Mouse (Mus musculus): ENCODE measurements around the gene Wdr11. TPM values are rescaled to one million over a fixed set of nuclear protein-coding genes. Genes with fewer than 3 reads are reported as not detected.

Gene Wdr11
- 44.2 and 44.7 TPM in 2 replicates for polyA plus RNA-seq (2014; fragmentation: Nextera tagmentation; extraction: Ambion mirVana)

GRCm38 (mm10) chr7:129591371-129592131, at the start of gene Wdr11:
TSS of gene Wdr11 (plus strand) at chr7:129591863.
- H3K36me3 ChIP-seq (ENCODE audit: control insufficient read depth, insufficient read depth, low read length) = peaks cover 3% of the 10 kb centered on the region; the same call in 1 of the 2 replicates
- peak within 1 kb of the TSS; percentile 41 for H3K4me2 ChIP-seq (ENCODE audit: low read depth, severe bottlenecking)
- peak within 1 kb of the TSS; percentile 86 for H3K9ac ChIP-seq (ENCODE audit: low read length)
- ATAC-seq (ENCODE audit: insufficient number of reproducible peaks, low FRiP score, low TSS enrichment, low read depth) = peak; percentile 86
- no peaks in the 10 kb centered on the region for H3K4me1 ChIP-seq (ENCODE audit: control insufficient read depth, insufficient read depth, low read length)
- DNase-seq (ENCODE audit: low spot score) = peak; percentile 82
- peak within 1 kb of the TSS; percentile 71 for H3K4me3 ChIP-seq (ENCODE audit: low read depth, low read length)
- H3K27ac ChIP-seq (replicated peaks; ENCODE audit: low read depth, low read length) = peak within 1 kb of the TSS; percentile 82
- no peaks in the 10 kb centered on the region for H3K27me3 ChIP-seq (ENCODE audit: control insufficient read depth, insufficient read depth, low read length)
- WGBS = 3% methylated on average over 37 of the region's 37 CpGs
- H3K9me3 ChIP-seq (ENCODE audit: control insufficient read depth, low read length) = no peaks in the 10 kb centered on the region

GRCm38 (mm10) chr7:129567541-129567940, 24.1 kb upstream of the Wdr11 start:
- no peak for DNase-seq (ENCODE audit: low spot score)

GRCm38 (mm10) chr7:129568338-129568737, 23.3 kb upstream of the Wdr11 start:
- Histone ChIP-seq H3K4me1 (ENCODE audit: control insufficient read depth, insufficient read depth, low read length) (no peaks in the 10 kb centered on the region), H3K27ac (replicated peaks; ENCODE audit: low read depth, low read length) (no peak overlapping the region), H3K36me3 (ENCODE audit: control insufficient read depth, insufficient read depth, low read length) (no peaks in the 10 kb centered on the region), H3K4me2 (ENCODE audit: low read depth, severe bottlenecking) (no peak overlapping the region), H3K4me3 (ENCODE audit: low read depth, low read length) (no peak overlapping the region), H3K9me3 (ENCODE audit: control insufficient read depth, low read length) (no peaks in the 10 kb centered on the region), H3K27me3 (ENCODE audit: control insufficient read depth, insufficient read depth, low read length) (no peaks in the 10 kb centered on the region), H3K9ac (ENCODE audit: low read length) (no peak overlapping the region)
- 77% methylated on average over 2 of the region's 2 CpGs for WGBS
- ATAC-seq (ENCODE audit: insufficient number of reproducible peaks, low FRiP score, low TSS enrichment, low read depth) = no peak
- DNase-seq (ENCODE audit: low spot score) = no peak

More at GRCm38 (mm10) chr7:129567541-129567940, 24.1 kb upstream of the Wdr11 start:
- whole genome bisulfite sequencing = 84% methylated on average over 1 of the region's 1 CpGs
- Histone ChIP-seq H3K4me1 (ENCODE audit: control insufficient read depth, insufficient read depth, low read length) (no peaks in the 10 kb centered on the region), H3K9me3 (ENCODE audit: control insufficient read depth, low read length) (no peaks in the 10 kb centered on the region), H3K9ac (ENCODE audit: low read length) (no peak overlapping the region), H3K27ac (replicated peaks; ENCODE audit: low read depth, low read length) (no peak overlapping the region), H3K4me2 (ENCODE audit: low read depth, severe bottlenecking) (no peak overlapping the region), H3K36me3 (ENCODE audit: control insufficient read depth, insufficient read depth, low read length) (no peaks in the 10 kb centered on the region), H3K4me3 (ENCODE audit: low read depth, low read length) (no peak overlapping the region), H3K27me3 (ENCODE audit: control insufficient read depth, insufficient read depth, low read length) (no peaks in the 10 kb centered on the region)
- no peak for ATAC-seq (ENCODE audit: insufficient number of reproducible peaks, low FRiP score, low TSS enrichment, low read depth)

GRCm38 (mm10) chr7:129574471-129574870, 17.2 kb upstream of the Wdr11 start:
- Histone ChIP-seq H3K4me3 (ENCODE audit: low read depth, low read length) (no peak overlapping the region), H3K4me2 (ENCODE audit: low read depth, severe bottlenecking) (no peak overlapping the region), H3K27me3 (ENCODE audit: control insufficient read depth, insufficient read depth, low read length) (no peaks in the 10 kb centered on the region), H3K36me3 (ENCODE audit: control insufficient read depth, insufficient read depth, low read length) (no peaks in the 10 kb centered on the region), H3K9me3 (ENCODE audit: control insufficient read depth, low read length) (no peaks in the 10 kb centered on the region), H3K9ac (ENCODE audit: low read length) (no peak overlapping the region), H3K27ac (replicated peaks; ENCODE audit: low read depth, low read length) (no peak overlapping the region), H3K4me1 (ENCODE audit: control insufficient read depth, insufficient read depth, low read length) (no peaks in the 10 kb centered on the region)
- WGBS = 75% methylated on average over 4 of the region's 4 CpGs
- ATAC-seq (ENCODE audit: insufficient number of reproducible peaks, low FRiP score, low TSS enrichment, low read depth) (no peak), DNase-seq (ENCODE audit: low spot score) (no peak)

GRCm38 (mm10) chr7:129575110-129575784, 16.4 kb upstream of the Wdr11 start:
- Histone ChIP-seq H3K9ac (ENCODE audit: low read length) (no peak overlapping the region), H3K27ac (replicated peaks; ENCODE audit: low read depth, low read length) (no peak overlapping the region), H3K27me3 (ENCODE audit: control insufficient read depth, insufficient read depth, low read length) (no peaks in the 10 kb centered on the region), H3K4me1 (ENCODE audit: control insufficient read depth, insufficient read depth, low read length) (no peaks in the 10 kb centered on the region), H3K4me3 (ENCODE audit: low read depth, low read length) (no peak overlapping the region), H3K4me2 (ENCODE audit: low read depth, severe bottlenecking) (no peak overlapping the region), H3K36me3 (ENCODE audit: control insufficient read depth, insufficient read depth, low read length) (no peaks in the 10 kb centered on the region), H3K9me3 (ENCODE audit: control insufficient read depth, low read length) (no peaks in the 10 kb centered on the region)
- WGBS = 16% methylated on average over 7 of the region's 7 CpGs
- no peak for DNase-seq (ENCODE audit: low spot score)
- ATAC-seq (ENCODE audit: insufficient number of reproducible peaks, low FRiP score, low TSS enrichment, low read depth) = no peak

DNA sequence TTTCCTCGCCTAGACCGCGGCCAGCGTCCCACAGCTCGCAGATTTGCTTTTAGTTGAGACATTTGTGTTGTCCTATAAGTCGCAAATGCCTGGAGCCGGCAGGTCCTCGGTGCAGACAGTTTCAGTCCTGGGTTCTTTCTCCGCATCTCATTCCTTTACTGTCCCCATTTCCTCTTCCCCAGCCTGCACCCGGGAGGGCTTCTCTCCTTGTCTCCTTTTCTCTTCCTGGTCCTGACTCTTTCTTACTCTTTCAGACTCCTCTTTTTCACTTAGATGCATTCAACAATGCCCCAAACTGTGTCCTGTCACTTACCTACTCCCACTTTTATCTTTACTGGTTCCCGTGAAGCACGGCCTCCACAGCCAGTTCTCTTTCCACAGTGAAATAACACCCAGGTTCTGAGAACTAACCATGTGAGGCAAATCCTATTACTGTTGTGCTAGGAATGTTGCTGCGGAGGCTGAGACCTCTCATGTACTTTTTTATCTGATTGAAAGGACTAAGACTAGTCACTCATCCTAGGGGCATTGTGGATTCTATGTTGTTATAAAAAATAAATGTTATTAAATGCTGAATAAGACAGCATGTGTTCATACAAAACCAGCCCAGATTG, 576 bp downstream of the Wdr11 start:
- peak overlapping the region; percentile 71 for H3K4me3 ChIP-seq (ENCODE audit: low read depth, low read length)
- H3K9me3 ChIP-seq (ENCODE audit: control insufficient read depth, low read length) = no peaks in the 10 kb centered on the region
- 1% methylated on average over 13 of the region's 13 CpGs for WGBS
- DNase-seq (ENCODE audit: low spot score) (no peak), ATAC-seq (ENCODE audit: insufficient number of reproducible peaks, low FRiP score, low TSS enrichment, low read depth) (no peak)
- H3K4me2 ChIP-seq (ENCODE audit: low read depth, severe bottlenecking) = peak overlapping the region; percentile 41
- no peaks in the 10 kb centered on the region for H3K4me1 ChIP-seq (ENCODE audit: control insufficient read depth, insufficient read depth, low read length)
- no peaks in the 10 kb centered on the region for H3K27me3 ChIP-seq (ENCODE audit: control insufficient read depth, insufficient read depth, low read length)
- peak overlapping the region; percentile 86 for H3K9ac ChIP-seq (ENCODE audit: low read length)
- H3K27ac ChIP-seq (replicated peaks; ENCODE audit: low read depth, low read length) = peak overlapping the region; percentile 82; the same call in 1 of the 2 replicates
- H3K36me3 ChIP-seq (ENCODE audit: control insufficient read depth, insufficient read depth, low read length) = peaks cover 3% of the 10 kb centered on the region; the same call in 1 of the 2 replicates

DNA sequence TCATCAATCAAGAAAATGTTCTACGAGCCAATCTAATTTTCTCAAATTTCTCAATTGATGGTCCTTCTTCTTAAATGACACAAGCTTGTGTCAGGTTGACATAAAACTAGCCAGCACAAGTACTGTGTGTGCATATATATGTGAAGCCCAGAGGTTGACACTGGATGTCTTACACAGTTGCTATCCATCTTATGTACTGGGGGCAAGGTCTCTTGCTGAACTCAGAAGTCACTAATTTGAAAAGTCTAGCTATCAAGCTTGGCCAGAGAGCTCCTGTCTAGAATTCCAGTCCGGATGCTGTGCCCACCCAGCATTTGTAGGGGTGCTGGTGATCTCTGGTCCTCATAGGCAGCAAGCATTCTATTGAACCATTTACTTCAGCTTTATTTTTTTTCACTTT, 5.5 kb downstream of the Wdr11 start:
- WGBS = 95% methylated on average over 2 of the region's 2 CpGs
- DNase-seq (ENCODE audit: low spot score) = no peak
- Histone ChIP-seq H3K4me2 (ENCODE audit: low read depth, severe bottlenecking) (no peak overlapping the region), H3K4me1 (ENCODE audit: control insufficient read depth, insufficient read depth, low read length) (no peaks in the 10 kb centered on the region), H3K9me3 (ENCODE audit: control insufficient read depth, low read length) (no peaks in the 10 kb centered on the region), H3K27ac (replicated peaks; ENCODE audit: low read depth, low read length) (no peak overlapping the region), H3K27me3 (ENCODE audit: control insufficient read depth, insufficient read depth, low read length) (no peaks in the 10 kb centered on the region), H3K4me3 (ENCODE audit: low read depth, low read length) (no peak overlapping the region), H3K36me3 (ENCODE audit: control insufficient read depth, insufficient read depth, low read length) (peaks cover 8% of the 10 kb centered on the region), H3K9ac (ENCODE audit: low read length) (no peak overlapping the region)
- no peak for ATAC-seq (ENCODE audit: insufficient number of reproducible peaks, low FRiP score, low TSS enrichment, low read depth)

DNA sequence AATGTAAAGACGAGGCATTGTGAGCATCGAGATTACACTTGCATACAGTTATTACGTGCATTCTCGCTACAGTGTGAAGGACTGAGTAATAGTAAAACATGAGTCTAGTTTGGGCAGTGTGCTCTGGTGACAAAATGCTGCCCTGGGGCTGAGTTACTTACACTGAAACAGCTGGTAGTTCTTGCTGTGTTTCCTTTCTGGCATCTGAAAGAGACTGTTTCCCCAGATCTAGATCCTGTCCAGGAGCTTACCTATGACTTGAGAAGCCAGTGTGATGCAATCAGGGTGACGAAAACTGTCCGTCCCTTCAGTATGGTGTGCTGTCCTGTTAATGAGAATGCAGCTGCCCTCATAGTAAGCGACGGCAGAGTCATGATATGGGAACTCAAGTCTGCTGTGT, 14.6 kb downstream of the Wdr11 start:
- H3K27ac ChIP-seq (replicated peaks; ENCODE audit: low read depth, low read length) = no peak overlapping the region
- ATAC-seq (ENCODE audit: insufficient number of reproducible peaks, low FRiP score, low TSS enrichment, low read depth) (no peak), DNase-seq (ENCODE audit: low spot score) (no peak)
- H3K9me3 ChIP-seq (ENCODE audit: control insufficient read depth, low read length) = no peaks in the 10 kb centered on the region
- H3K9ac ChIP-seq (ENCODE audit: low read length) = no peak overlapping the region
- H3K27me3 ChIP-seq (ENCODE audit: control insufficient read depth, insufficient read depth, low read length) = no peaks in the 10 kb centered on the region
- peaks cover 11% of the 10 kb centered on the region; the same call in 1 of the 2 replicates for H3K36me3 ChIP-seq (ENCODE audit: control insufficient read depth, insufficient read depth, low read length)
- H3K4me2 ChIP-seq (ENCODE audit: low read depth, severe bottlenecking) = no peak overlapping the region
- H3K4me3 ChIP-seq (ENCODE audit: low read depth, low read length) = no peak overlapping the region
- H3K4me1 ChIP-seq (ENCODE audit: control insufficient read depth, insufficient read depth, low read length) = no peaks in the 10 kb centered on the region
- WGBS = 96% methylated on average over 8 of the region's 8 CpGs

Measured in limb, embryonic 11.5 days (tissue).